Mouse (Mus musculus) forebrain, embryonic 14.5 days (tissue): ENCODE measurements around the gene Synpo2l. TPM values are rescaled to one million over a fixed set of nuclear protein-coding genes. Genes with fewer than 3 reads are reported as not detected.

ENCODE experiments used
- ATAC-seq: fragments of 200-750 bp; cut with Nextera tagmentation; 2 replicates; pipeline ENCODE4 v1.8.0; 2017; ENCODE audit warnings: mild to moderate bottlenecking, moderate library complexity
- DNase-seq: peaks from one replicate; pipeline ENCODE4 v3.0.0-alpha.2; 2015; ENCODE audit warnings: low spot score
- H3K27ac ChIP-seq: fragments of 300-500 bp; sonication (generic); 2 replicates; pipeline ENCODE4 v1.5.1; 2014; ENCODE audit warnings: low read depth, mild to moderate bottlenecking, control low read depth, low read length, moderate library complexity
- H3K27me3 ChIP-seq: fragments of 300-500 bp; sonication (generic); replicated peaks from 2 replicates; pipeline ENCODE4 v1.6.1; 2014; ENCODE audit warnings: low read length, control low read depth, mixed read lengths; ENCODE audit not compliant: control insufficient read depth, insufficient read depth
- H3K36me3 ChIP-seq: fragments of 300-500 bp; sonication (generic); 2 replicates; pipeline ENCODE4 v1.6.1; 2014; ENCODE audit warnings: low read length, control low read depth; ENCODE audit not compliant: control insufficient read depth, insufficient read depth
- H3K4me1 ChIP-seq: fragments of 300-500 bp; sonication (generic); 2 replicates; pipeline ENCODE4 v1.6.1; 2014; ENCODE audit warnings: antibody characterized with exemption, low read length, control low read depth; ENCODE audit not compliant: control insufficient read depth, insufficient read depth
- H3K4me2 ChIP-seq: fragments of 300-500 bp; sonication (generic); 2 replicates; pipeline ENCODE4 v1.6.1; 2014; ENCODE audit warnings: mild to moderate bottlenecking, control low read depth, low read length
- H3K4me3 ChIP-seq: fragments of 300-500 bp; sonication (generic); 2 replicates; pipeline ENCODE4 v1.5.1; 2014; ENCODE audit warnings: low read depth, low read length, control low read depth
- H3K9ac ChIP-seq: fragments of 300-500 bp; sonication (generic); 2 replicates; pipeline ENCODE4 v1.6.1; 2014; ENCODE audit warnings: mild to moderate bottlenecking, low read length, control low read depth, moderate library complexity
- H3K9me3 ChIP-seq: fragments of 300-500 bp; sonication (generic); replicated peaks from 2 replicates; pipeline ENCODE4 v1.6.1; 2016; ENCODE audit warnings: low read length, control low read depth, mixed read lengths; ENCODE audit not compliant: control insufficient read depth
- WGBS: fragments of 180-500 bp; shearing (Covaris S2); extraction: QIAGEN DNeasy Blood & Tissue Kit; methylation state at CpG from one replicate; pipeline ENCODE4 v1.1.7; 2014; 5-methylcytosine and 5-hydroxymethylcytosine counted together
- polyA plus RNA-seq: library from polyadenylated mRNA; unstranded; fragments of >200 nt; fragmentation: Nextera tagmentation; extraction: Ambion mirVana; gene quantifications from 2 replicates; pipeline ENCODE4 v1.2.1, GENCODE M21; 2014

Synpo2l gene
- polyA plus RNA-seq, 1 experiment from 2014 or later: 0.09 TPM

GRCm38 (mm10) chr14:20700362-20700761 lies 32.2 kb upstream of the Synpo2l start:
- H3K9ac ChIP-seq: no peak overlapping the region
- no peaks in the 10 kb centered on the region for H3K9me3 ChIP-seq
- no peak overlapping the region for H3K4me3 ChIP-seq
- no peak overlapping the region for H3K27ac ChIP-seq
- H3K4me1 ChIP-seq: peaks cover 43% of the 10 kb centered on the region
- DNase-seq (no peak), ATAC-seq (no peak)
- no peak overlapping the region for H3K4me2 ChIP-seq
- H3K36me3 ChIP-seq: peaks cover 29% of the 10 kb centered on the region; the same call in 1 of the 2 replicates
- WGBS: 87% methylated on average over 3 of the region's 3 CpGs
- no peaks in the 10 kb centered on the region for H3K27me3 ChIP-seq

DNA sequence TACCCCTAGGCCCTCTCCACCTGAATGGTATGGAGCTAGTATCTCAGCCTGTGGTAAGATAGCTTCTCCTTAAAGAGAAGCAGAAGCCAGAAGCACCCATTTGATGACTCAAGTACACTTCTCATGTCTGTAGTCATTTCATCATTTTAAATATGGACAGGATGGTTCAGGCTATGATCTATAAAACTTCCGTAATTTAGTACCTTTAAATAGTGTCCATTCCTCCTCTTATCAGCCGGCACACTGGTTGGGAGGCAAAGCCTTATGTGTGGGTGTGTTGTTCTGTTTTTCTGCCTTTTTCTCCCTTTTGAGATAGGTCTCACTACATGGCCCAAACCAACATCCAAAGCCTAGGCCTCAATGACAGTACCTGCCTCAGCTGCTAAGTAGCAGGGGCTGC lies 30.4 kb upstream of the Synpo2l start:
- DNase-seq (no peak), ATAC-seq (no peak)
- peaks cover 24% of the 10 kb centered on the region for H3K36me3 ChIP-seq
- peak overlapping the region; percentile 35 for H3K9ac ChIP-seq
- no peak overlapping the region for H3K4me3 ChIP-seq
- H3K27me3 ChIP-seq: no peaks in the 10 kb centered on the region
- H3K4me2 ChIP-seq: no peak overlapping the region; the same call in 1 of the 2 replicates
- 85% methylated on average over 2 of the region's 2 CpGs for WGBS
- H3K27ac ChIP-seq: no peak overlapping the region
- peaks cover 37% of the 10 kb centered on the region for H3K4me1 ChIP-seq
- H3K9me3 ChIP-seq: no peaks in the 10 kb centered on the region

DNA sequence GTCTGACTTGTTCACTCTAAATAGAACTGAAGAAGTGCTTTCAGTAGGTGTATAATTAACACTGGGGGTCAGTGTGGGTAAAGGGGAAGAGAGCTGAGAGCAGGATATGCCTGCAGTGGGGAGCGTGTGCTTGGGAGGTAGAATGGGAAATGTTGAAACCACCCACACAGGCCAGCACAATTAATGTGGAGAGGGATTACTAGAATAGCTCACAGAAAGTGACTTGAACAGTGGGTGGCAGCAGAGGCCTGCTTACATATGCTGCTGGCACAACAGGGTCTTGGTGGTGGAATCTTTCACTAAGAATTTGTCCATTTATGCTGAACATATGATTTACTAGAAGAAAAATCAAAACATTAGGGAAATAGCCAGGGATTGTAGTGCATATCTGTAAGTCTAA lies 28.8 kb upstream of the Synpo2l start:
- ATAC-seq (no peak), DNase-seq (peak; percentile 78)
- peak overlapping the region; percentile 91 for H3K4me3 ChIP-seq
- peak overlapping the region; percentile 83 for H3K4me2 ChIP-seq
- no peaks in the 10 kb centered on the region for H3K27me3 ChIP-seq
- no peaks in the 10 kb centered on the region for H3K9me3 ChIP-seq
- no peak overlapping the region for H3K27ac ChIP-seq
- WGBS: 14% methylated on average over 1 of the region's 1 CpGs
- H3K9ac ChIP-seq: peak overlapping the region; percentile 92; the same call in 1 of the 2 replicates
- peaks cover 37% of the 10 kb centered on the region for H3K4me1 ChIP-seq
- H3K36me3 ChIP-seq: peaks cover 39% of the 10 kb centered on the region

DNA sequence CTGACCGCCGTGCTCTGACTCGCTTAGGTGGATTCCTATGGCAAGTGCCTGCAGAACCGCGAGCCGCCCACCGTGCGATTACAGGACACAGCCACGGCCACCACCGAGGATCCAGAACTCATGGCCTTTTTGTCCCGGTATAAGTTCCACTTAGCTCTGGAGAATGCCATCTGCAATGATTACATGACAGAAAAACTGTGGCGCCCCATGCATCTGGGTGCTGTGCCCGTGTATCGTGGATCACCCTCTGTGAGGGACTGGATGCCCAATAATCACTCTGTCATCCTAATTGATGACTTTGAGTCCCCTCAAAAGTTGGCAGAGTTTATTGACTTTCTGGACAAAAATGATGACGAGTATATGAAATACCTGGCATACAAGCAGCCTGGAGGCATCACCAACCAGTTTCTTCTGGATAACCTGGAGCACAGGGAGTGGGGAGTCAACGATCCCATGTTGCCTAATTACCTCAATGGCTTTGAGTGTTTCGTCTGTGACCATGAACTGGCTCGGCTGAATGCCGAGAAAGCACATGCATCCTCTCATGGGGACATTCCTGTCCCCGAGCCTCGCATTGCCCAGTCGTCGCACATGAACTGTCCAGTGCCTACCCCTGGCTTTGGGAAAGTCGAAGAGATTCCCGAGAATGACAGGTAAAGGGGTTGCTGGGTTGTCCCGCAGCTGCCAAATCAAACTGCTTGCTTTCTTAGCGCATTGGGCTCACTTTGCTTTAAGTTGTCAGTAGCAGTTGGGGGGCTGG lies 27.8 kb upstream of the Synpo2l start:
- H3K27me3 ChIP-seq: no peaks in the 10 kb centered on the region
- DNase-seq: no peak
- H3K4me2 ChIP-seq: peak overlapping the region; percentile 83
- no peaks in the 10 kb centered on the region for H3K9me3 ChIP-seq
- peak overlapping the region; percentile 97 for H3K27ac ChIP-seq
- peaks cover 50% of the 10 kb centered on the region for H3K36me3 ChIP-seq
- H3K4me1 ChIP-seq: peaks cover 28% of the 10 kb centered on the region
- H3K4me3 ChIP-seq: peak overlapping the region; percentile 91
- whole genome bisulfite sequencing: 15% methylated on average over 27 of the region's 27 CpGs
- ATAC-seq: peak; percentile 3; the same call in 1 of the 2 replicates
- peak overlapping the region; percentile 92 for H3K9ac ChIP-seq

DNA sequence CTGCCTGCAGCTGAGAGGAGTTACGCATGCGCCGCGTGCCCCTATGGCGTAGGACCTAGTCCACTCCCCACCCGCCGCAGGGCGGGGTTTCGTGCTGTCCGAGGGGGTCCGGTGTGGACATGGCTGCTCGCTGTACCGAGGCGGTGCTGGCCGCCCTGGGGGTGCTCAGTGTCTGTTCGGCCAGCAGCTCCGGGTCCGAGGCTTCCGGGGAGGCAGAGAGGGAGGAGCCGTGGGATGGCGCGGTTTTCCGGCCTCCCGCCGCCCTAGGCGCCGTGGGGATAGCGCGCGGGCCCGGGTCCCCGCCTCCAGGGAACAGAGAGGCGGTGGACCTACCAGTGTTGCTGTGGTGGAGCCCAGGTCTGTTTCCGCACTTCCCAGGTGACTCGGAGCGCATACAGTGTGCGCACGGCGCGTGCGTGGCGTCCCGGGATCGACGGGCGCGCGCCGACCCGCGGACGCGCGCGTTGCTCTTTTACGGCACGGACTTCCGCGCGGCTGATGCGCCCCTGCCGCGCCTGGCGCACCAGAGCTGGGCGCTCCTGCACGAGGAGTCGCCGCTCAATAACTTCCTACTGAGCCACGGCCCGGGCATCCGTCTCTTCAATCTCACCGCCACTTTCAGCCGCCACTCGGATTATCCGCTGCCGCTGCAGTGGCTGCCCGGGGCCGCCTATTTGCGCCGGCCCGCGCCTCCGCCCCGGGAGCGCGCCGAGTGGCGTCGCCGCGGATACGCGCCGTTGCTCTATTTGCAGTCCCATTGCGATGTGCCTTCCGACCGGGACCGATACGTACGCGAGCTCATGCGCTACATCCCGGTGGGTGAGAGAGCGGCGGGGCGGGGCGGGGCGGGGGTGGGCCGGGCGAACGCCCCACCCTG lies 27.0 kb upstream of the Synpo2l start, which contains the start of gene Fut11:
Gene Fut11, plus strand, starts transcription at position 85 of the 877 bp plus-strand sequence.
- H3K36me3 ChIP-seq: peaks cover 52% of the 10 kb centered on the region
- under 1% methylated on average over 103 of the region's 111 CpGs for WGBS
- H3K27ac ChIP-seq: peak within 1 kb of the TSS; percentile 97
- H3K9me3 ChIP-seq: no peaks in the 10 kb centered on the region
- DNase-seq (peak; percentile 93), ATAC-seq (peak; percentile 93)
- H3K9ac ChIP-seq: peak within 1 kb of the TSS; percentile 92
- H3K4me2 ChIP-seq: peak within 1 kb of the TSS; percentile 83
- H3K27me3 ChIP-seq: no peaks in the 10 kb centered on the region
- H3K4me1 ChIP-seq: peaks cover 28% of the 10 kb centered on the region
- H3K4me3 ChIP-seq: peak within 1 kb of the TSS; percentile 91

DNA sequence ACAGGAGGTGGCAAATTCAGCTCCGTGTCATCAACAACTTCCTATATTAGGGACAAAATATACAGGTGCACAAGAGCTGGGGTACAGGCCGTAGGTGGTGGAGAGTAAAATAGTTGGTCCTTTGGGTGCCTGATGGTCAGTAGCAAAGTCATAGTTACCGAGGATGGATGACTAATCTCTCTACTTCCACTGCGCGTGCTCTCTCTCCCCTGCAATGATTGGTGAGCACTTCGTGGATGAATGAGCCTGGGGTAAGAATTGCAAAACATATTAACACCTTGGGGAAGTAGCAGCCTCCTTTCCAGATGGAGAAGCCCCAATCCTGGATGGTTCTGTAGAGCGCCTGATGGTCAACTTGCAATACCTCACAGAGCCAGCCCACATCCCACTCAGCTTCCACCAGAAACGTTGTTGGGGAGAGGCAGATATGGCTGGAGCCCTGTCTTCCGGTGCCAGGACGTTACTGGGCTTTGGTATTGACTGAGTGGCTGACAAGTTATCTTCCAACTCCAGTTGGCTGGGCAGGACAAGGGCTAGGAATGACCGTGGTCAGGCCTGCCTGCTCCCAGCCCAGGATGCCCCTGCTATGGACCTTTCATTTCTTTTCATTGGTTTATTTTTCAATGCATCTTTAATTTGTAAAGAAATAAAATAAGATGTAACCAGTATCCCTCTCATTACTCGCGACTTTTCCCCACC lies 26.2 kb upstream of the Synpo2l start:
- DNase-seq (no peak), ATAC-seq (peak; percentile 1; the same call in 1 of the 2 replicates)
- H3K27me3 ChIP-seq: no peaks in the 10 kb centered on the region
- peak overlapping the region; percentile 91 for H3K4me3 ChIP-seq
- WGBS: 46% methylated on average over 13 of the region's 13 CpGs
- peak overlapping the region; percentile 83 for H3K4me2 ChIP-seq
- peak overlapping the region; percentile 92 for H3K9ac ChIP-seq
- peak overlapping the region; percentile 97 for H3K27ac ChIP-seq
- peaks cover 28% of the 10 kb centered on the region for H3K4me1 ChIP-seq
- no peaks in the 10 kb centered on the region for H3K9me3 ChIP-seq
- H3K36me3 ChIP-seq: peaks cover 60% of the 10 kb centered on the region

DNA sequence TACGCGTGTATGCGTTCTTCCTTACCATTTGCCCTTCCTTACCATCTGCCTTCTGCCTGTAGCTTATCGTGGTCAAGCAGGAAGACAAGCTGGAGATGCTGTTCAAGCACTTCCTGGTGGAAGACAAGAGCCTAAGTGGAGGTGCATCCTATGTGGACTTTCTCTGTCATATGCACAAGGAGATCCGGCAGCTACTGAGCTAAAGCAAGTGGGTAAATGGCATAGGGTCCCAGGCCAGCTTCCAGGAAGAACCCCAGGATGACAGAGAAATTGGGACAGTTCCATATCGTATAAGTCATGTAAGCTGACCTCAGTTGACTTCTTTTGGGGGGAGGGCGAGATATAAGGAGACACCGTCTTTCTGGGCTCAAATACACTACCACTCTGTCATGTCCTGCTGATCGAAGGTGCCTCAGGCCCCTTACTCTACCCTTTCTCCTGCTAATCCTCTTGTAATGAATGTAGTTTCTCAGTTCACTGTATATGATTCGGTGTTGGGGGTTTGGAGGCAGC lies 25.5 kb upstream of the Synpo2l start:
- no peak for ATAC-seq
- H3K36me3 ChIP-seq: peaks cover 64% of the 10 kb centered on the region
- no peaks in the 10 kb centered on the region for H3K9me3 ChIP-seq
- no peaks in the 10 kb centered on the region for H3K27me3 ChIP-seq
- 93% methylated on average over 10 of the region's 10 CpGs for WGBS
- H3K4me1 ChIP-seq: peaks cover 23% of the 10 kb centered on the region
- no peak overlapping the region for H3K4me2 ChIP-seq
- no peak overlapping the region for H3K4me3 ChIP-seq
- DNase-seq: no peak
- H3K9ac ChIP-seq: no peak overlapping the region
- no peak overlapping the region for H3K27ac ChIP-seq

DNA sequence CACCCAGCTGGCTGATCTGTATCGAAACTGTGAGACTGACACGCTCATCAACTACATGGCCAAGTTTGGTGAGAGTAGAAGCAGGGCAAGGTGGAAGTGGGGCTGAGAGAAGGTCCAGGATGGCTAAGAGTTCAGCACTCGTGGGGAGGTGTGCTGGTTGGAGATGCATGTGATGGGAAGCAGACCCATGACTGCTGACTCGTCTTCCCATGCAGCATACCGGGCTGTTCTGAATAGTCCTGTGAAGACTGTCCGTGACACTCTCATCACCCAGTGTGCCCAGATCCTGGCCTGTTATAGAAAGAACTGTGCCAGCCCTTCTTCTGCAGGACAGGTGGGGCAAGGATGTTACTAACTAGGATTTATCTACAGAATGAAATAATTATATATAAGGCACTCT lies 23.6 kb upstream of the Synpo2l start:
- Histone ChIP-seq H3K36me3 (peaks cover 75% of the 10 kb centered on the region), H3K4me2 (no peak overlapping the region), H3K4me1 (peaks cover 10% of the 10 kb centered on the region), H3K27me3 (no peaks in the 10 kb centered on the region), H3K9ac (no peak overlapping the region), H3K27ac (no peak overlapping the region), H3K4me3 (no peak overlapping the region), H3K9me3 (no peaks in the 10 kb centered on the region)
- no peak for DNase-seq
- 89% methylated on average over 6 of the region's 6 CpGs for WGBS
- no peak for ATAC-seq
